ENCODE assay signal across 8 mouse cellular contexts in genomic region chr14:8044330-8044729, GRCm38 (mm10). TPM values are rescaled to one million over a fixed set of nuclear protein-coding genes. Genes with fewer than 3 reads are reported as not detected.
DNase-seq lines count a peak whose midpoint lies in the region; ATAC-seq and TF ChIP-seq lines count a peak whose summit lies in the region.

No protein-coding gene starts in this region.

- H3K9me3 ChIP-seq in G1E (replicated peaks), result no peaks in the 10 kb centered on the region
- H3K9me3 ChIP-seq in hindbrain, embryonic 10.5 days, result no peaks in the 10 kb centered on the region

- no peaks in the 10 kb centered on the region for H3K36me3 ChIP-seq in G1E (replicated peaks)
- H3K36me3 ChIP-seq in hindbrain, embryonic 10.5 days, result peaks cover 23% of the 10 kb centered on the region

- TF ChIP-seq POLR2A in cortical plate, adult 2 months (IDR thresholded peaks at IDR 0.05; ENCODE audit: extremely low read depth, insufficient read depth, low read length), result no peak

- H3K4me1 ChIP-seq in G1E (ENCODE audit: insufficient read depth, low read depth, low read length), result peaks cover 6% of the 10 kb centered on the region; the same call in 1 of the 2 replicates
- peaks cover 5% of the 10 kb centered on the region for H3K4me1 ChIP-seq in cortical plate, adult 2 months (ENCODE audit: control insufficient read depth, insufficient read depth, low read length)
- no peaks in the 10 kb centered on the region for H3K4me1 ChIP-seq in hindbrain, embryonic 10.5 days (replicated peaks)

- H3K27ac ChIP-seq in cortical plate, adult 2 months (ENCODE audit: insufficient read depth, low read length), result no peak overlapping the region
- no peak overlapping the region for H3K27ac ChIP-seq in hindbrain, embryonic 10.5 days

- 70% methylated on average over 8 of the region's 8 CpGs for WGBS in hindbrain, embryonic 10.5 days

- TF ChIP-seq CTCF in G1E (IDR thresholded peaks at IDR 0.05; ENCODE audit: low read depth, low read length), result 0 out of 2 replicates have a peak, but pooled peaks have one; percentile 8
- 0 out of 2 replicates have a peak, but pooled peaks have one; percentile 24 for TF ChIP-seq CTCF in cortical plate, adult 2 months (IDR thresholded peaks at IDR 0.05; ENCODE audit: extremely low read depth, insufficient read depth, low read length)

- intact Hi-C loops in left cerebral cortex, postnatal 14 days (cut with DNase I), result loop anchor here (2.0 kb wide), 1 partner anchor 80 kb away; no protein-coding TSS in a partner anchor

- no peak overlapping the region for H3K4me3 ChIP-seq in G1E (ENCODE audit: low read depth, low read length)
- H3K4me3 ChIP-seq in cortical plate, adult 2 months (ENCODE audit: insufficient read depth, low read length), result no peak overlapping the region
- H3K4me3 ChIP-seq in hindbrain, embryonic 10.5 days, result no peak overlapping the region

- peaks cover 2% of the 10 kb centered on the region; the same call in 1 of the 2 replicates for H3K27me3 ChIP-seq in G1E (ENCODE audit: insufficient read depth, low read length)
- no peaks in the 10 kb centered on the region for H3K27me3 ChIP-seq in hindbrain, embryonic 10.5 days (ENCODE audit: insufficient read depth, poor library complexity, severe bottlenecking)

- peak; percentile 35 for DNase-seq in cerebellum, adult 11 months
- DNase-seq in cerebellum, adult 9-11 months, result no peak
- peak; percentile 65 to 72 for DNase-seq in left cerebral cortex, postnatal 14 days (ENCODE audit: low spot score in 2 of 2)
- no peak for DNase-seq in left cerebral cortex, adult 9 months (ENCODE audit: low spot score in 2 of 2)
- DNase-seq in G1E (ENCODE audit: low spot score), result no peak
- DNase-seq in thymus, postnatal 14 days, result peak; percentile 44
- no peak for DNase-seq in hindbrain, embryonic 10.5 days (ENCODE audit: low spot score)

- ATAC-seq in G1E (ENCODE audit: extremely low read depth, insufficient number of reproducible peaks, low FRiP score, poor library complexity, severe bottlenecking), result no peak

RNA-seq across cellular contexts. Expression of gene Rpp14, which starts 35.8 kb away (rescaled TPM):
- total RNA-seq in left cerebral cortex, postnatal 14 days (2021), result 10 to 100 TPM; 28.0 to 28.9 TPM
- 11.2 and 12.0 TPM in 2 replicates for total RNA-seq in G1E (2014; fragmentation: Nextera tagmentation)
- 52.7 and 62.4 TPM in 2 replicates for total RNA-seq in G1E (2017)
- 3.0 and 7.1 TPM in 2 replicates for polyA plus RNA-seq in G1E (2012)
- polyA plus RNA-seq in cortical plate, adult 2 months (2012; rRNA removed), result 30.9 and 32.3 TPM in 2 replicates
- polyA plus RNA-seq in hindbrain, embryonic 10.5 days (2016; fragmentation: Nextera tagmentation; extraction: Ambion mirVana), result 47.1 and 50.6 TPM in 2 replicates

RNA-seq across cellular contexts. Expression of gene Abhd6, which starts 41.6 kb away (rescaled TPM):
- 10 to 100 TPM; 64.7 to 70.0 TPM for total RNA-seq in left cerebral cortex, postnatal 14 days (2021)
- total RNA-seq in G1E (2014; fragmentation: Nextera tagmentation), result not detected in 2 replicates
- 0.06 TPM in 1 of 2 replicates, not detected in the other for total RNA-seq in G1E (2017)
- polyA plus RNA-seq in G1E (2012), result not detected in 2 replicates
- 53.3 and 55.5 TPM in 2 replicates for polyA plus RNA-seq in cortical plate, adult 2 months (2012; rRNA removed)
- 14.8 and 15.1 TPM in 2 replicates for polyA plus RNA-seq in hindbrain, embryonic 10.5 days (2016; fragmentation: Nextera tagmentation; extraction: Ambion mirVana)

RNA-seq across cellular contexts. Expression of gene Dnase1l3, which starts 50.0 kb away (rescaled TPM):
- not detected for total RNA-seq in left cerebral cortex, postnatal 14 days (2021)
- total RNA-seq in G1E (2014; fragmentation: Nextera tagmentation) (not detected in 2 replicates), G1E (2017) (0.05 and 0.64 TPM in 2 replicates)
- polyA plus RNA-seq in G1E (2012), result not detected in 2 replicates
- 0.02 and 0.04 TPM in 2 replicates for polyA plus RNA-seq in cortical plate, adult 2 months (2012; rRNA removed)
- 0.07 TPM in 1 of 2 replicates, not detected in the other for polyA plus RNA-seq in hindbrain, embryonic 10.5 days (2016; fragmentation: Nextera tagmentation; extraction: Ambion mirVana)

RNA-seq across cellular contexts. Expression of gene Pxk, which starts 53.7 kb away (rescaled TPM):
- 10 to 100 TPM; 29.5 to 29.6 TPM for total RNA-seq in left cerebral cortex, postnatal 14 days (2021)
- total RNA-seq in G1E (2014; fragmentation: Nextera tagmentation) (10.9 and 14.0 TPM in 2 replicates), G1E (2017) (5.3 and 6.1 TPM in 2 replicates)
- polyA plus RNA-seq in G1E (2012), result 2.1 and 2.7 TPM in 2 replicates
- 39.4 and 41.6 TPM in 2 replicates for polyA plus RNA-seq in cortical plate, adult 2 months (2012; rRNA removed)
- polyA plus RNA-seq in hindbrain, embryonic 10.5 days (2016; fragmentation: Nextera tagmentation; extraction: Ambion mirVana), result 19.8 and 23.8 TPM in 2 replicates

Comparison
In these comparisons a context has a peak if more than half of its experiments do, and no peak if none do; other contexts are left out.
1. DNase-seq: peak in cerebellum, adult 11 months (single experiment), left cerebral cortex, postnatal 14 days (2 of 2) and thymus, postnatal 14 days (single experiment); none in cerebellum, adult 9-11 months (single experiment), left cerebral cortex, adult 9 months (0 of 2), G1E (single experiment) and hindbrain, embryonic 10.5 days (single experiment).
2. RNA of gene Abhd6, which starts 41.6 kb away (polyA plus RNA-seq): 53.3 to 55.5 TPM in cortical plate, adult 2 months and 14.8 to 15.1 TPM in hindbrain, embryonic 10.5 days; not detected in G1E; every median in the first group is over 10 times any median in the second.